Mouse (Mus musculus): ENCODE data around the gene Mchr1.

Mchr1 gene

GRCm38 (mm10) chr15:81272305-81273053, 37.2 kb downstream of the Mchr1 start:
- WGBS, result 19% methylated on average over 13 of the region's 13 CpGs

GRCm38 (mm10) chr15:81273361-81273760, 38.1 kb downstream of the Mchr1 start:
- 82% methylated on average over 2 of the region's 2 CpGs for WGBS

- 41% methylated on average over 10 of the region's 11 CpGs for whole genome bisulfite sequencing
Observed at GRCm38 (mm10) chr15:81277928-81278327, 42.6 kb downstream of the Mchr1 start.

- WGBS, result 79% methylated on average over 6 of the region's 6 CpGs
Observed at GRCm38 (mm10) chr15:81278699-81279098, 43.4 kb downstream of the Mchr1 start.

DNA sequence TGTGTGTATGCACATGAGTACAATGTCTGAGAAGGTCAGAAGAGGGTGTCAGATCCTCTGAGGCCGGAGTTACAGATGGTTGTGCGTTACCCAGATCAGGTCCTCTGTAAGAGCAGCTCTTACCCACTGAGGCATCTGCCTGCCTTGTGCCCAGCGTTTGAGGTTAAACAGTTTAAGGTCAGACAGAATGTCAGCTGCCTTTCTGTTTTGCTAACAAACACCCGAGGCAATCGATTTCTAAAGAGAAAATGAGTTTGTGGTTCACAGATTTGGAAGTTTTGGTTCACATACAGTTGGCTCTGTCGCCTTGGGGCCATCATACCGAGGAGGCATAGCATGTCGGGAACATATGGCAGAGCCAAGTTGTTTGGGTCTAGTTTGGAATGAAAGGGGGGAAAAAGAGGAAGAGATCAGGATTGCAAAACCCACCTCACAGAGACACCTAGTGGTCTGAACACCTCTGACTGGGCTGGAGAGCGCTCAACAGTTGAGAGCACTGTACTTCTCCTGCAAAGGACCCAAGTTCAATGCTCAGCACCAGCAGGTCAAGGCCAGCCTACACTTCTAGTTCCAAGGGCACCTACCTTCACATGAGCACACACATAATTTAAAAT, 48.9 kb downstream of the Mchr1 start:
- 76% methylated on average over 9 of the region's 9 CpGs for WGBS

Data from cerebral cortex, adult 2 months (tissue).